In the genomic region with DNA sequence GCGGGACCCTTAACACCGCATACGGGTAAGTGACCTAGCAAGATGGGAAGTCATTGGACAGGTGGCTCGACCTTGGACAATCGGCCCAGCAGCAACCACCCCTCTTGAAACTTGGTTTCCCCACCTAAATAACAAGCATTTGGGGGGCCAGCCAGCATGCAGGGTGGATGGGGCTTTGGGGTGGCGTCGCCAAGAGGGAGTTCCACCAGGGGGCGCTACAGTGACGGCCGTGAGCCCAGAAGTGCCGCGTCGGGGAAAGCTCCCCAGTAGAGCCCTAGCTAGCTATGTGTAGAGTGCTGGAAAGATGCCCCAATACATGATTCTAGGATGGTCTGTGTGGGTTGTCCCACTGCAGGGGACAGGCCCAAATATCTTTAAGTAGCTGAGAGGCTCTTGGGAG, we compare ENCODE assay signal across 9 mouse cellular contexts. TPM values are rescaled to one million over a fixed set of nuclear protein-coding genes. Genes with fewer than 3 reads are reported as not detected.
DNase-seq lines count a peak whose midpoint lies in the region; ATAC-seq and TF ChIP-seq lines count a peak whose summit lies in the region.
"Had no signal": no experiment of that assay in that cellular context is flagged by ENCODE, and none has a peak within 500 bp of the region (broad histone marks: within the 10 kb centered on the region; RNA-seq: fewer than 3 reads in every experiment).

No protein-coding gene starts in this region.

- no peak overlapping the region for H3K4me2 ChIP-seq in forebrain, postnatal 0 days (ENCODE audit: low read depth)
- H3K4me2 ChIP-seq in forebrain, embryonic 14.5 days (ENCODE audit: low read length), result no peak overlapping the region

- H3K9ac ChIP-seq in forebrain, postnatal 0 days, result no peak overlapping the region
- no peak overlapping the region for H3K9ac ChIP-seq in forebrain, embryonic 14.5 days (ENCODE audit: low read length)

- DNase-seq in forebrain, postnatal 0 days, result peak; percentile 34
- no peak for DNase-seq in forebrain, embryonic 14.5 days (ENCODE audit: low spot score)
- DNase-seq in right cerebral cortex, postnatal 14 days, result peak; percentile 76
- DNase-seq in right cerebral cortex, postnatal 25 days, result no peak
- DNase-seq in embryo, embryonic 10.5 days (ENCODE audit: low spot score), result peak; percentile 58
- peak; percentile 76 to 87 for DNase-seq in kidney, postnatal 25 days
- peak; percentile 77 for DNase-seq in urinary bladder, postnatal 25 days (ENCODE audit: low spot score)

- H3K36me3 ChIP-seq in forebrain, postnatal 0 days (ENCODE audit: insufficient read depth), result no peaks in the 10 kb centered on the region
- H3K36me3 ChIP-seq in forebrain, embryonic 14.5 days (ENCODE audit: control insufficient read depth, insufficient read depth, low read length), result no peaks in the 10 kb centered on the region

- WGBS in forebrain, postnatal 0 days, result 43% methylated on average over 13 of the region's 13 CpGs
- WGBS in forebrain, embryonic 14.5 days, result 47% methylated on average over 13 of the region's 13 CpGs

- no peaks in the 10 kb centered on the region for H3K9me3 ChIP-seq in forebrain, postnatal 0 days (ENCODE audit: low read length)
- no peaks in the 10 kb centered on the region for H3K9me3 ChIP-seq in forebrain, embryonic 14.5 days (replicated peaks; ENCODE audit: control insufficient read depth, low read length)

- H3K4me3 ChIP-seq in forebrain, postnatal 0 days (ENCODE audit: low read depth, low read length), result no peak overlapping the region
- no peak overlapping the region for H3K4me3 ChIP-seq in forebrain, embryonic 14.5 days (ENCODE audit: low read depth, low read length)

- ATAC-seq in forebrain, postnatal 0 days, result no peak
- no peak for ATAC-seq in forebrain, embryonic 14.5 days
- ATAC-seq in megakaryocyte progenitor cell, adult 5-6 weeks (replicated peaks; ENCODE audit: poor library complexity), result peak; percentile 83

- no peak overlapping the region for H3K27ac ChIP-seq in forebrain, postnatal 0 days (ENCODE audit: low read depth, low read length)
- H3K27ac ChIP-seq in forebrain, embryonic 14.5 days (ENCODE audit: low read depth, low read length), result no peak overlapping the region

- peak; percentile 58 for TF ChIP-seq CTCF in forebrain, postnatal 0 days (IDR thresholded peaks at IDR 0.05; ENCODE audit: low read depth)

- no peaks in the 10 kb centered on the region for H3K27me3 ChIP-seq in forebrain, postnatal 0 days (ENCODE audit: insufficient read depth, low read length)
- H3K27me3 ChIP-seq in forebrain, embryonic 14.5 days (replicated peaks; ENCODE audit: control insufficient read depth, insufficient read depth, low read length), result no peaks in the 10 kb centered on the region

- H3K4me1 ChIP-seq in forebrain, postnatal 0 days (ENCODE audit: insufficient read depth), result no peaks in the 10 kb centered on the region
- H3K4me1 ChIP-seq in forebrain, embryonic 14.5 days (ENCODE audit: control insufficient read depth, insufficient read depth, low read length), result no peaks in the 10 kb centered on the region

RNA-seq across cellular contexts. Expression of a gene that starts 7.0 kb away (rescaled TPM):
- total RNA-seq in forebrain, postnatal 0 days (2014; rRNA removed), result 0.92 and 1.7 TPM in 2 replicates
- polyA plus RNA-seq in forebrain, postnatal 0 days (2015; fragmentation: Nextera tagmentation; extraction: Ambion mirVana), result 0.71 and 1.0 TPM in 2 replicates
- polyA plus RNA-seq in forebrain, embryonic 14.5 days (2014; fragmentation: Nextera tagmentation; extraction: Ambion mirVana), result 0.52 and 0.66 TPM in 2 replicates
- 0.12 and 1.5 TPM in 2 replicates for total RNA-seq in megakaryocyte progenitor cell, adult 5-6 weeks (2015)
- 0.64 TPM in 1 of 2 replicates, not detected in the other for total RNA-seq in megakaryocyte progenitor cell, adult 5-6 weeks (2017)

RNA-seq across cellular contexts. Expression of a gene that starts 19.6 kb away (rescaled TPM):
- total RNA-seq in forebrain, postnatal 0 days (2014; rRNA removed), result 99.0 and 123 TPM in 2 replicates
- 119 and 124 TPM in 2 replicates for polyA plus RNA-seq in forebrain, postnatal 0 days (2015; fragmentation: Nextera tagmentation; extraction: Ambion mirVana)
- 229 and 231 TPM in 2 replicates for polyA plus RNA-seq in forebrain, embryonic 14.5 days (2014; fragmentation: Nextera tagmentation; extraction: Ambion mirVana)
- total RNA-seq in megakaryocyte progenitor cell, adult 5-6 weeks (2015), result 0.61 and 0.79 TPM in 2 replicates
- 0.41 and 0.58 TPM in 2 replicates for total RNA-seq in megakaryocyte progenitor cell, adult 5-6 weeks (2017)

RNA-seq across cellular contexts. Expression of a gene that starts 22.5 kb away (rescaled TPM):
- 0.46 TPM in 1 of 2 replicates, not detected in the other for total RNA-seq in forebrain, postnatal 0 days (2014; rRNA removed)
- polyA plus RNA-seq in forebrain, postnatal 0 days (2015; fragmentation: Nextera tagmentation; extraction: Ambion mirVana), result 0.60 TPM in 1 of 2 replicates, not detected in the other
- 0.32 TPM in 1 of 2 replicates, not detected in the other for polyA plus RNA-seq in forebrain, embryonic 14.5 days (2014; fragmentation: Nextera tagmentation; extraction: Ambion mirVana)
- total RNA-seq in megakaryocyte progenitor cell, adult 5-6 weeks (2015), result 0.81 and 2.2 TPM in 2 replicates
- total RNA-seq in megakaryocyte progenitor cell, adult 5-6 weeks (2017), result not detected in 2 replicates
- total RNA-seq: layer of hippocampus, adult 18-20 months had no signal

Comparison
In these comparisons a context has a peak if more than half of its experiments do, and no peak if none do; other contexts are left out.
1. DNase-seq: peak in forebrain, postnatal 0 days (single experiment), right cerebral cortex, postnatal 14 days (single experiment), embryo, embryonic 10.5 days (single experiment), kidney, postnatal 25 days (2 of 2) and urinary bladder, postnatal 25 days (single experiment); none in forebrain, embryonic 14.5 days (single experiment) and right cerebral cortex, postnatal 25 days (single experiment).
2. RNA of a gene that starts 19.6 kb away (total RNA-seq): 99.0 to 123 TPM in forebrain, postnatal 0 days; 0.41 to 0.79 TPM in megakaryocyte progenitor cell, adult 5-6 weeks; every median in the first group is over 10 times any median in the second.